Mouse (Mus musculus): ENCODE data around the gene Tnfsf10. TPM values are rescaled to one million over a fixed set of nuclear protein-coding genes. Genes with fewer than 3 reads are reported as not detected.
A peak's percentile ranks its signal among the peaks of the same experiment; 100 is the strongest.

The Tnfsf10 gene
- total and polyA plus RNA-seq, 2 experiments = 2.2 to 5.0 TPM

GRCm38 (mm10) chr3:27342462-27342861 lies 25.6 kb downstream of the Tnfsf10 start:
- no peak for DNase-seq (ENCODE audit: extremely low read depth, low read depth, low spot score)
- no peak overlapping the region for H3K9ac ChIP-seq (ENCODE audit: low read depth, low read length)
- H3K79me2 ChIP-seq (ENCODE audit: control insufficient read depth, insufficient read depth, low read length) = no peaks in the 10 kb centered on the region
- H3K36me3 ChIP-seq (ENCODE audit: control insufficient read depth, insufficient read depth, low read length) = no peaks in the 10 kb centered on the region
- no peaks in the 10 kb centered on the region for H3K27me3 ChIP-seq (ENCODE audit: control insufficient read depth, insufficient read depth, low read length)
- WGBS = 72% methylated on average over 6 of the region's 6 CpGs
- TF ChIP-seq POLR2A (IDR thresholded peaks at IDR 0.05; ENCODE audit: extremely low read depth, insufficient read depth, low read length) (no peak), CTCF (IDR thresholded peaks at IDR 0.05; ENCODE audit: low read depth, low read length) (no peak)
- H3K4me1 ChIP-seq (ENCODE audit: control insufficient read depth, insufficient read depth, low read length) = no peaks in the 10 kb centered on the region; the same call in 1 of the 2 replicates
- no peak overlapping the region for H3K4me3 ChIP-seq (ENCODE audit: insufficient read depth, low read depth, low read length)
- no peak overlapping the region for H3K27ac ChIP-seq (replicated peaks; ENCODE audit: insufficient read depth, low read depth, low read length)

GRCm38 (mm10) chr3:27345526-27345925 lies 28.7 kb downstream of the Tnfsf10 start:
- H3K27me3 ChIP-seq (ENCODE audit: control insufficient read depth, insufficient read depth, low read length) = no peaks in the 10 kb centered on the region
- H3K4me1 ChIP-seq (ENCODE audit: control insufficient read depth, insufficient read depth, low read length) = no peaks in the 10 kb centered on the region
- peak; percentile 52 for DNase-seq (ENCODE audit: extremely low read depth, low read depth, low spot score)
- no peaks in the 10 kb centered on the region for H3K36me3 ChIP-seq (ENCODE audit: control insufficient read depth, insufficient read depth, low read length)
- H3K79me2 ChIP-seq (ENCODE audit: control insufficient read depth, insufficient read depth, low read length) = no peaks in the 10 kb centered on the region
- TF ChIP-seq CTCF (IDR thresholded peaks at IDR 0.05; ENCODE audit: low read depth, low read length) (peak; percentile 84), POLR2A (IDR thresholded peaks at IDR 0.05; ENCODE audit: extremely low read depth, insufficient read depth, low read length) (no peak)
- no peak overlapping the region for H3K4me3 ChIP-seq (ENCODE audit: insufficient read depth, low read depth, low read length)
- H3K9ac ChIP-seq (ENCODE audit: low read depth, low read length) = no peak overlapping the region
- no peak overlapping the region for H3K27ac ChIP-seq (replicated peaks; ENCODE audit: insufficient read depth, low read depth, low read length)
- WGBS = 31% methylated on average over 6 of the region's 6 CpGs

- Histone ChIP-seq H3K27ac (replicated peaks; ENCODE audit: insufficient read depth, low read depth, low read length) (no peak overlapping the region), H3K4me3 (ENCODE audit: insufficient read depth, low read depth, low read length) (no peak overlapping the region), H3K4me1 (ENCODE audit: control insufficient read depth, insufficient read depth, low read length) (no peaks in the 10 kb centered on the region), H3K79me2 (ENCODE audit: control insufficient read depth, insufficient read depth, low read length) (no peaks in the 10 kb centered on the region), H3K9ac (ENCODE audit: low read depth, low read length) (no peak overlapping the region), H3K36me3 (ENCODE audit: control insufficient read depth, insufficient read depth, low read length) (no peaks in the 10 kb centered on the region), H3K27me3 (ENCODE audit: control insufficient read depth, insufficient read depth, low read length) (no peaks in the 10 kb centered on the region)
- WGBS = 88% methylated on average over 5 of the region's 5 CpGs
- DNase-seq (ENCODE audit: extremely low read depth, low read depth, low spot score) = no peak
- TF ChIP-seq POLR2A (IDR thresholded peaks at IDR 0.05; ENCODE audit: extremely low read depth, insufficient read depth, low read length) = no peak
- TF ChIP-seq CTCF (IDR thresholded peaks at IDR 0.05; ENCODE audit: low read depth, low read length) = no peak
Observed at GRCm38 (mm10) chr3:27348462-27348861, 31.6 kb downstream of the Tnfsf10 start.

GRCm38 (mm10) chr3:27351105-27351504 lies 34.3 kb downstream of the Tnfsf10 start:
- no peak overlapping the region for H3K9ac ChIP-seq (ENCODE audit: low read depth, low read length)
- no peak overlapping the region for H3K27ac ChIP-seq (replicated peaks; ENCODE audit: insufficient read depth, low read depth, low read length)
- H3K4me3 ChIP-seq (ENCODE audit: insufficient read depth, low read depth, low read length) = no peak overlapping the region
- 80% methylated on average over 9 of the region's 9 CpGs for WGBS
- TF ChIP-seq CTCF (IDR thresholded peaks at IDR 0.05; ENCODE audit: low read depth, low read length) (no peak), POLR2A (IDR thresholded peaks at IDR 0.05; ENCODE audit: extremely low read depth, insufficient read depth, low read length) (no peak)
- H3K4me1 ChIP-seq (ENCODE audit: control insufficient read depth, insufficient read depth, low read length) = no peaks in the 10 kb centered on the region
- H3K79me2 ChIP-seq (ENCODE audit: control insufficient read depth, insufficient read depth, low read length) = no peaks in the 10 kb centered on the region
- no peaks in the 10 kb centered on the region for H3K36me3 ChIP-seq (ENCODE audit: control insufficient read depth, insufficient read depth, low read length)
- DNase-seq (ENCODE audit: extremely low read depth, low read depth, low spot score) = no peak
- no peaks in the 10 kb centered on the region for H3K27me3 ChIP-seq (ENCODE audit: control insufficient read depth, insufficient read depth, low read length)

- H3K36me3 ChIP-seq (ENCODE audit: control insufficient read depth, insufficient read depth, low read length) = no peaks in the 10 kb centered on the region
- no peak overlapping the region for H3K27ac ChIP-seq (replicated peaks; ENCODE audit: insufficient read depth, low read depth, low read length)
- H3K27me3 ChIP-seq (ENCODE audit: control insufficient read depth, insufficient read depth, low read length) = no peaks in the 10 kb centered on the region
- TF ChIP-seq CTCF (IDR thresholded peaks at IDR 0.05; ENCODE audit: low read depth, low read length) = no peak
- TF ChIP-seq POLR2A (IDR thresholded peaks at IDR 0.05; ENCODE audit: extremely low read depth, insufficient read depth, low read length) = no peak
- DNase-seq (ENCODE audit: extremely low read depth, low read depth, low spot score) = no peak
- H3K4me3 ChIP-seq (ENCODE audit: insufficient read depth, low read depth, low read length) = no peak overlapping the region
- 77% methylated on average over 2 of the region's 2 CpGs for whole genome bisulfite sequencing
- H3K79me2 ChIP-seq (ENCODE audit: control insufficient read depth, insufficient read depth, low read length) = no peaks in the 10 kb centered on the region
- no peak overlapping the region for H3K9ac ChIP-seq (ENCODE audit: low read depth, low read length)
- no peaks in the 10 kb centered on the region for H3K4me1 ChIP-seq (ENCODE audit: control insufficient read depth, insufficient read depth, low read length)
Observed at GRCm38 (mm10) chr3:27359100-27359720, 42.4 kb downstream of the Tnfsf10 start.

- TF ChIP-seq POLR2A (IDR thresholded peaks at IDR 0.05; ENCODE audit: extremely low read depth, insufficient read depth, low read length) = no peak
- no peak for TF ChIP-seq CTCF (IDR thresholded peaks at IDR 0.05; ENCODE audit: low read depth, low read length)
- Histone ChIP-seq H3K36me3 (ENCODE audit: control insufficient read depth, insufficient read depth, low read length) (no peaks in the 10 kb centered on the region), H3K9ac (ENCODE audit: low read depth, low read length) (no peak overlapping the region), H3K27me3 (ENCODE audit: control insufficient read depth, insufficient read depth, low read length) (peaks cover 21% of the 10 kb centered on the region), H3K4me3 (ENCODE audit: insufficient read depth, low read depth, low read length) (no peak overlapping the region), H3K4me1 (ENCODE audit: control insufficient read depth, insufficient read depth, low read length) (no peaks in the 10 kb centered on the region), H3K79me2 (ENCODE audit: control insufficient read depth, insufficient read depth, low read length) (no peaks in the 10 kb centered on the region), H3K27ac (replicated peaks; ENCODE audit: insufficient read depth, low read depth, low read length) (no peak overlapping the region)
- DNase-seq (ENCODE audit: extremely low read depth, low read depth, low spot score) = no peak
- 8% methylated on average over 10 of the region's 10 CpGs for WGBS
Observed at GRCm38 (mm10) chr3:27370125-27370524, 53.3 kb downstream of the Tnfsf10 start.

All from liver, adult 2 months (tissue).